Mouse (Mus musculus) bone marrow, adult 2 months (tissue): ENCODE measurements at regions not wholly inside any gene's neighbourhood (a gene's known extent, or its start where the extent isn't known, plus 50 kb on each side); places are given as distances from the start of the nearest gene placed in this dataset.

Experiments
- CTCF ChIP-seq: fragments of 200-500 bp; IDR thresholded peaks from 2 replicates; pipeline ENCODE4 v1.5.1; 2011; ENCODE audit warnings: low read length, control low read depth; ENCODE audit not compliant: control insufficient read depth, insufficient read depth
- POLR2A ChIP-seq: fragments of 200-500 bp; IDR thresholded peaks from 2 replicates; pipeline ENCODE4 v1.6.1; 2011; ENCODE audit warnings: low read depth, mild to moderate bottlenecking, control low read depth, low read length, borderline replicate concordance; ENCODE audit not compliant: control insufficient read depth

GRCm38 (mm10) chr16:5535414-5535813 is 279.6 kb upstream of the Eef2kmt start:
- TF ChIP-seq CTCF = no peak
- no peak for TF ChIP-seq POLR2A
